ENCODE assay signal across 17 mouse cellular contexts in the genomic region with DNA sequence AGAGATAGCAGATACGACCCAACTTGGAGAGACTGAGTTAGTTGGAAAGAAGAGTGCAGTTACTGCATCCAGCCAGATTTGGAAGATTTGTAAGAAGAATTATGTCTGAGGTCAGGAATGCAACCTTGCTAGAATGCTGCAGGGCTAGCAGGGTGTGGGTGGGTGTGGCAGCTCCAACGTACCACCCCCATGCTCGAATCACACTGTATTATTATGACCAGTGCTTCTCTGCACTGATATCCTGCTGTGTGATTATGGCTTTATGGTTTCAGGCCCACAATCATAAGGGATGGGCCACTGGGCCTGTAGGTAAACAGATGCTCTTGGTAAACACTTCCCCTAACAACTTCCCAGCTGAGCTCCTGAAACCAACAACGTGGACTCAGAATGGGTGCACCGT.
"Had no signal": no experiment of that assay in that cellular context is flagged by ENCODE, and none has a peak within 500 bp of the region (broad histone marks: within the 10 kb centered on the region; RNA-seq: fewer than 3 reads in every experiment).

No protein-coding gene starts in this region.

- H3K27ac ChIP-seq: layer of hippocampus, adult 2 months; limb, embryonic 13.5 days; liver, embryonic 14.5 days; midbrain, embryonic 15.5 days; neural tube, embryonic 12.5 days had no signal

- H3K4me2 ChIP-seq: limb, embryonic 13.5 days; midbrain, embryonic 11.5 days; midbrain, embryonic 15.5 days; neural tube, embryonic 12.5 days had no signal

- DNase-seq: kidney, adult 18-20 months; kidney, postnatal 10 days; kidney, postnatal 4 days; left cerebral cortex, postnatal 4 days; lung, adult 18-20 months; lung, postnatal 4 days; retina, postnatal 1 day; right cerebral cortex, postnatal 4 days; spleen, adult 18-20 months; thymus, adult 2 months; thymus, postnatal 36 days had no signal

- H3K9ac ChIP-seq: limb, embryonic 13.5 days; liver, embryonic 14.5 days; midbrain, embryonic 15.5 days; neural tube, embryonic 12.5 days had no signal

- H3K27me3 ChIP-seq: limb, embryonic 13.5 days; midbrain, embryonic 15.5 days; neural tube, embryonic 12.5 days had no signal

- H3K36me3 ChIP-seq: limb, embryonic 13.5 days; midbrain, embryonic 15.5 days; neural tube, embryonic 12.5 days had no signal

- H3K9me3 ChIP-seq: limb, embryonic 13.5 days; midbrain, embryonic 15.5 days; neural tube, embryonic 12.5 days had no signal

- H3K4me1 ChIP-seq: limb, embryonic 13.5 days; neural tube, embryonic 12.5 days had no signal

- ATAC-seq: midbrain, embryonic 15.5 days had no signal

- H3K4me3 ChIP-seq: layer of hippocampus, adult 2 months; limb, embryonic 13.5 days; midbrain, embryonic 15.5 days; neural tube, embryonic 12.5 days had no signal
